Mouse (Mus musculus) heart, adult 2 months (tissue): ENCODE measurements around the gene Ifna11. TPM values are rescaled to one million over a fixed set of nuclear protein-coding genes. Genes with fewer than 3 reads are reported as not detected.
"Not testable (repeated sequence)": the region's sequence is repeated elsewhere in the genome, so short reads cannot be mapped to it uniquely, and the experiment has no call there.

Experiments
- DNase-seq, 2 experiments: peaks; one replicate each; pipeline ENCODE4 v3.0.0; 2021
- H3K27ac ChIP-seq: fragments of 200-600 bp; 2 replicates; pipeline ENCODE4 v1.8.1; 2022
- H3K27me3 ChIP-seq: fragments of 200-500 bp; 2 replicates; pipeline ENCODE4 v1.6.1; 2012; ENCODE audit warnings: mild to moderate bottlenecking, low read length, inconsistent platforms, mixed read lengths; ENCODE audit not compliant: control insufficient read depth, insufficient read depth
- H3K36me3 ChIP-seq: fragments of 200-500 bp; 2 replicates; pipeline ENCODE4 v1.6.1; 2012; ENCODE audit warnings: low read length, inconsistent platforms; ENCODE audit not compliant: control insufficient read depth, insufficient read depth
- H3K4me1 ChIP-seq: fragments of 200-500 bp; 2 replicates; pipeline ENCODE4 v1.6.1; 2011; ENCODE audit warnings: low read length; ENCODE audit not compliant: control insufficient read depth, insufficient read depth
- H3K4me3 ChIP-seq: fragments of 200-600 bp; 2 replicates; pipeline ENCODE4 v1.8.1; 2022
- H3K79me2 ChIP-seq: fragments of 200-500 bp; replicated peaks from 2 replicates; pipeline ENCODE4 v1.6.1; 2012; ENCODE audit warnings: mild to moderate bottlenecking, inconsistent platforms, low read length, moderate library complexity, mixed read lengths; ENCODE audit not compliant: control insufficient read depth, insufficient read depth
- H3K9ac ChIP-seq: fragments of 200-500 bp; 2 replicates; pipeline ENCODE4 v1.6.1; 2012; ENCODE audit warnings: low read depth, mild to moderate bottlenecking, control low read depth, inconsistent platforms, low read length, mixed read lengths
- CTCF ChIP-seq: fragments of 200-600 bp; IDR thresholded peaks from 2 replicates; pipeline ENCODE4 v1.8.1; 2022; ENCODE audit warnings: antibody characterized with exemption, mild to moderate bottlenecking, moderate library complexity
- EP300 ChIP-seq: fragments of 200-500 bp; IDR thresholded peaks from 2 replicates; pipeline ENCODE4 v1.6.1; 2011; ENCODE audit warnings: low read depth, low read length, control low read depth; ENCODE audit not compliant: insufficient read depth
- POLR2A ChIP-seq: fragments of 200-500 bp; IDR thresholded peaks from 2 replicates; pipeline ENCODE4 v1.6.1; 2011; ENCODE audit warnings: mild to moderate bottlenecking, low read depth, low read length, control low read depth; ENCODE audit not compliant: insufficient read depth
- WGBS: fragments of 180-500 bp; shearing (Covaris S2); methylation state at CpG from one replicate; pipeline ENCODE4 v1.1.7; 2018; 5-methylcytosine and 5-hydroxymethylcytosine counted together
- intact Hi-C: fragments of 180-260 bp; cut with DNase I; formaldehyde crosslinking; loops from one replicate; pipeline ENCODE4 v1.15.1; 2025
- long read RNA-seq: library from polyadenylated mRNA; stranded (forward); transcript quantifications from one replicate; pipeline ENCODE4 v2.0.0, GENCODE M21; 2021
- polyA plus RNA-seq: library from polyadenylated mRNA; depleted of rRNA; stranded (reverse); fragments of >200 nt; gene quantifications from 2 replicates; pipeline ENCODE4 v1.2.3, GENCODE M21; 2012; rRNA removed
- total RNA-seq, 2 experiments: library from RNA; stranded (reverse); gene quantifications; 2 replicates each; pipeline ENCODE4 v1.2.3; 2021

The Ifna11 gene
- total RNA-seq, result not detected
- polyA plus RNA-seq, result not detected in 2 replicates
- long read RNA-seq, result 0 reads

DNA sequence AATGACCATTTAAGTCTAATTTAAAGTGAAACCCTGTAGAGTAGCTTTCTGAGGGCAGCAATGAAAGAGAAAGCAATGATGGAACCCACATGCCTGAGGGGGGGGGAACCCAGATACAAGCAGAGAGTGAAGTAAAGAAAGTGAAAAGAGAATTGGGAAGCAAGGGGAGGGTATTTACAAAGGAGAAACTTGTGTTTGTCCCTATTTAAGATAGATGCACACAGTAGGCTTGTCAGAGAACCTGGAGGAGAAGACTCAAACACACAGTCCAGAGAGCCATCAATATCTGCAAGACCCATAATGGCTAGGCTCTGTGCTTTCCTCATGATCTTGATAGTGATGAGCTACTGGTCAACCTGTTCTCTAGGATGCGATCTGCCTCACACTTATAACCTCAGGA is at the start of gene Ifna11:
Gene Ifna11, plus strand, starts transcription at position 301 of the 400 bp plus-strand sequence.
- H3K79me2 ChIP-seq, result no peaks in the 10 kb centered on the region
- no peak within 1 kb of the TSS for H3K4me3 ChIP-seq
- 73% methylated on average over 1 of the region's 1 CpGs for WGBS
- no peak within 1 kb of the TSS for H3K9ac ChIP-seq
- H3K27ac ChIP-seq, result no peak within 1 kb of the TSS
- no peaks in the 10 kb centered on the region for H3K36me3 ChIP-seq
- no peak for DNase-seq
- TF ChIP-seq EP300, result no peak
- TF ChIP-seq CTCF, result no peak
- no peak for TF ChIP-seq POLR2A
- intact Hi-C loops, result loop anchor here (5.0 kb wide), 1 partner anchor 137 kb away; the partner anchor contains the start of gene Ifna2
- no peaks in the 10 kb centered on the region for H3K27me3 ChIP-seq
- no peaks in the 10 kb centered on the region for H3K4me1 ChIP-seq

DNA sequence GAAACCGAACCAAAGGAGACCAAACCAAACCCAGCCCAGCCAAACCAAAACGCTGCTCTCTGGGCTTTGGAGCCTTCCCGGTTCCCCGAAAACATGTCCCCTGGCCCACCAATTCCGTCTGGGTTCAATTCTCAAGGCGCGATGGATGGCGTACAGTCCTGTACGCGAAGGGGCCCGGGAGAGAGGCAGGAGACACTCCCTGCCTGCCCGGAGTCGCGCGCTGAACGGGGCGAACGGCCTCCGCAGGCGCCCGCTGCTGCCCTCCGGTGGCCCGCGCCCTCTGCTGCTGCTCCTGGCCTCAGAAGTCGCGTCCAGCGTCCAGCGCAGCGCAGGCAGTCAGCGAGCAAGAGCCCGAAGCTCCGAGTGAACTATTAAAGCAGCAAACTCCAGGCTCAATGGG is 46.2 kb upstream of the Ifna11 start, which contains the start of gene Gm13290:
Gene Gm13290, plus strand, starts transcription at position 301 of the 400 bp plus-strand sequence.
- DNase-seq, H3K27ac ChIP-seq, H3K27me3 ChIP-seq, H3K79me2 ChIP-seq, H3K9ac ChIP-seq, H3K4me1 ChIP-seq, H3K36me3 ChIP-seq, H3K4me3 ChIP-seq, intact Hi-C loops: not testable (repeated sequence)
- no CpG with 5 or more reads among the region's 32 CpGs for WGBS

DNA sequence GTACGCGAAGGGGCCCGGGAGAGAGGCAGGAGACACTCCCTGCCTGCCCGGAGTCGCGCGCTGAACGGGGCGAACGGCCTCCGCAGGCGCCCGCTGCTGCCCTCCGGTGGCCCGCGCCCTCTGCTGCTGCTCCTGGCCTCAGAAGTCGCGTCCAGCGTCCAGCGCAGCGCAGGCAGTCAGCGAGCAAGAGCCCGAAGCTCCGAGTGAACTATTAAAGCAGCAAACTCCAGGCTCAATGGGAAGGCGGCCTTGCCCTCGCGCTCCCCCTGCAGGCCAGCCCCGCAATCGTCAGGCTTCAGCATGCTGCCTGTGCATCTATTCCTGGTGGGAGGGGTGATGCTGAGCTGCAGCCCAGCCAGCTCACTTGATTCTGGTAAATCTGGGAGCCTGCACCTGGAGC is 43.1 kb upstream of the Ifna11 start, which contains the start of gene Gm13289:
Gene Gm13289, plus strand, starts transcription at position 301 of the 400 bp plus-strand sequence.
- H3K4me1 ChIP-seq, intact Hi-C loops, DNase-seq, H3K27me3 ChIP-seq, H3K79me2 ChIP-seq, H3K9ac ChIP-seq, H3K27ac ChIP-seq, H3K36me3 ChIP-seq, H3K4me3 ChIP-seq: not testable (repeated sequence)
- WGBS, result no CpG with 5 or more reads among the region's 29 CpGs

DNA sequence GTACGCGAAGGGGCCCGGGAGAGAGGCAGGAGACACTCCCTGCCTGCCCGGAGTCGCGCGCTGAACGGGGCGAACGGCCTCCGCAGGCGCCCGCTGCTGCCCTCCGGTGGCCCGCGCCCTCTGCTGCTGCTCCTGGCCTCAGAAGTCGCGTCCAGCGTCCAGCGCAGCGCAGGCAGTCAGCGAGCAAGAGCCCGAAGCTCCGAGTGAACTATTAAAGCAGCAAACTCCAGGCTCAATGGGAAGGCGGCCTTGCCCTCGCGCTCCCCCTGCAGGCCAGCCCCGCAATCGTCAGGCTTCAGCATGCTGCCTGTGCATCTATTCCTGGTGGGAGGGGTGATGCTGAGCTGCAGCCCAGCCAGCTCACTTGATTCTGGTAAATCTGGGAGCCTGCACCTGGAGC is 40.2 kb upstream of the Ifna11 start, which contains the start of gene Gm13272:
Gene Gm13272, plus strand, starts transcription at position 301 of the 400 bp plus-strand sequence.
- H3K9ac ChIP-seq, H3K4me3 ChIP-seq, intact Hi-C loops, H3K27me3 ChIP-seq, H3K27ac ChIP-seq, H3K36me3 ChIP-seq, DNase-seq, H3K79me2 ChIP-seq, H3K4me1 ChIP-seq: not testable (repeated sequence)
- no CpG with 5 or more reads among the region's 29 CpGs for WGBS

DNA sequence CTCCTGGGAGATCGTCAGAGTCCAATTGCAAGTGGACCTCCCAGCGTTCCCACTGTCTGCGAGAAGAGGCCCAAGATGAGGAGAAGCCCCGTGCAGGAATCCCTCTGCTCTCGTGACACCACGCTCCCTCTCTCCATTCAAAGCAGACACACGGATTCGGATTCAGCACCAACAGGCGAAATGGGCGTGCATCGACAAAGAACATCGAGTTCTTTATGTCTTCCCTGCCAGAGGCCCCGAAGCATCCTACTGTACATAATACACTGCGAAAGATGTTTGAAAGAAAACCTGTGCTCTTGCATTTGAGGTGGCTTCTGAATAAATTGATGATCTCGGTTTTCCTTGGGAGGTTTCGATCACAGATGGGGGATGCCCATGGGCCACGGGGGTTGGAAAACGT is 39.4 kb upstream of the Ifna11 start:
- peak in 1 of 2 experiments; percentile 13 for DNase-seq
- H3K4me1 ChIP-seq, H3K9ac ChIP-seq, H3K36me3 ChIP-seq, intact Hi-C loops, H3K27me3 ChIP-seq, H3K4me3 ChIP-seq, H3K27ac ChIP-seq, H3K79me2 ChIP-seq: not testable (repeated sequence)
- 51% methylated on average over 16 of the region's 18 CpGs for WGBS

DNA sequence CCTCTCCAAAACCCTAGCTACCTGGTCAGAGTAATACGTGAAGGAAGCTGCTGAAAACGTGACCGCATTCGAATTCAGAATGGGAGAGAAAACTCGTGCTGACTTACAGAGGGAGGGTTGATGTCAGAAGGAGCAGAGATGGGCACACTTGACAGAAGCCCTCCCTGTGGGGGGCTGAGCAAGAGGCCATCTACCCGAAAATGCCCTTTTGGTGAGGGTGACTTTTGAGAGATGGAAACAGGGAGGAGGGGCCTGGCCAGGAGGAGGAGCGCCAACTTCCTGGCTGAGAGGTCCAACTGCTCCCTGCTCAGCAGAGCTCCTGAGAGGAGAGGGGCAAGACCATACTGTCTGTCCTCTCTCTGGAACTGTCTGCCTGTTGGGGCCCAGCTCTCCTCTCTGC is 37.9 kb upstream of the Ifna11 start, which contains the start of gene Ifnz:
Gene Ifnz, plus strand, starts transcription at position 301 of the 400 bp plus-strand sequence.
- WGBS, result 16% methylated on average over 4 of the region's 7 CpGs
- H3K4me3 ChIP-seq, H3K27ac ChIP-seq, DNase-seq, H3K4me1 ChIP-seq, H3K79me2 ChIP-seq, H3K27me3 ChIP-seq, intact Hi-C loops, H3K36me3 ChIP-seq: not testable (repeated sequence)
- H3K9ac ChIP-seq, result peak within 1 kb of the TSS; percentile 60

DNA sequence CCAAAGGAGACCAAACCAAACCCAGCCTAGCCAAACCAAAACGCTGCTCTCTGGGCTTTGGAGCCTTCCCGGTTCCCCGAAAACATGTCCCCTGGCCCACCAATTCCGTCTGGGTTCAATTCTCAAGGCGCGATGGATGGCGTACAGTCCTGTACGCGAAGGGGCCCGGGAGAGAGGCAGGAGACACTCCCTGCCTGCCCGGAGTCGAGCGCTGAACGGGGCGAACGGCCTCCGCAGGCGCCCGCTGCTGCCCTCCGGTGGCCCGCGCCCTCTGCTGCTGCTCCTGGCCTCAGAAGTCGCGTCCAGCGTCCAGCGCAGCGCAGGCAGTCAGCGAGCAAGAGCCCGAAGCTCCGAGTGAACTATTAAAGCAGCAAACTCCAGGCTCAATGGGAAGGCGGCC is 37.4 kb upstream of the Ifna11 start:
- H3K27ac ChIP-seq, H3K4me3 ChIP-seq, H3K27me3 ChIP-seq, intact Hi-C loops, H3K4me1 ChIP-seq, H3K36me3 ChIP-seq, H3K79me2 ChIP-seq: not testable (repeated sequence)
- H3K9ac ChIP-seq, result peak overlapping the region; percentile 60
- DNase-seq, result peak in 1 of 2 experiments; percentile 56
- WGBS, result 0% methylated on average over 11 of the region's 31 CpGs
- TF ChIP-seq CTCF, result peak; percentile 28; the same call in 1 of the 2 replicates

DNA sequence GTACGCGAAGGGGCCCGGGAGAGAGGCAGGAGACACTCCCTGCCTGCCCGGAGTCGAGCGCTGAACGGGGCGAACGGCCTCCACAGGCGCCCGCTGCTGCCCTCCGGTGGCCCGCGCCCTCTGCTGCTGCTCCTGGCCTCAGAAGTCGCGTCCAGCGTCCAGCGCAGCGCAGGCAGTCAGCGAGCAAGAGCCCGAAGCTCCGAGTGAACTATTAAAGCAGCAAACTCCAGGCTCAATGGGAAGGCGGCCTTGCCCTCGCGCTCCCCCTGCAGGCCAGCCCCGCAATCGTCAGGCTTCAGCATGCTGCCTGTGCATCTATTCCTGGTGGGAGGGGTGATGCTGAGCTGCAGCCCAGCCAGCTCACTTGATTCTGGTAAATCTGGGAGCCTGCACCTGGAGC is 34.4 kb upstream of the Ifna11 start, which contains the start of gene Gm13276:
Gene Gm13276, plus strand, starts transcription at position 301 of the 400 bp plus-strand sequence.
- H3K4me3 ChIP-seq, H3K27me3 ChIP-seq, H3K9ac ChIP-seq, H3K27ac ChIP-seq, DNase-seq, H3K36me3 ChIP-seq, H3K4me1 ChIP-seq, intact Hi-C loops, H3K79me2 ChIP-seq: not testable (repeated sequence)
- WGBS, result no CpG with 5 or more reads among the region's 27 CpGs
